Mouse (Mus musculus): ENCODE data around the gene Mrpl39. TPM values are rescaled to one million over a fixed set of nuclear protein-coding genes. Genes with fewer than 3 reads are reported as not detected.

Gene Mrpl39
- total and polyA plus RNA-seq, 2 experiments from 2014 or later, result 34.3 to 43.2 TPM

DNA sequence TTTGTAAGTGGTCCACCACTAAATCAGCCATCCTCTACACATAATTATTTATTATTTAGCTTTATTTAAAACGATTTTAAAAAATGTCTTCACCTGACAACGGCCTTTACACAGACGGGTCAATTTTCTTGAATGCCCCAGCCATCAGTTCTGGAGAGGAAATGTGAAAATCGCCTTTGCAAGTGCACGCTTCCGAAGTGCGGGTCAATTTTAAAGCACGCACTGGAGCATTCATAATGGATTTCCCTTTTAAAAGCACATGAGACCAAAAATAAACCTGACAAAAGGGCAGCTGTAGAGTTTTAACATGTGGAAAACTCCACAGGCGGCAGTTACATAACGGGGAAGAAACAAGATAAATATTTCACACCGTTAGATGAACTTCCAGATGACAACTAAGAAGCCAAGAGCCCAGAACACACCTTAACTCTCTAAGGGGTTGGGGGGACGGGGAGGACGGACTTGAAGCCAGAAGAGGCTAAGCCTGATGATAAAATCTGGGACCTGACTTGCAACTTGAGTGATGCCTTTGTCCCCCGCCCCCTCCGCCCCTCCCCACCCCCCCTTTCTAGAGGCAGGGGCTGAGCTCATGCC lies 37.8 kb upstream of the Mrpl39 start:
- peak overlapping the region; percentile 98 for H3K4me2 ChIP-seq (ENCODE audit: low read depth, low read length, poor library complexity, severe bottlenecking)
- no peaks in the 10 kb centered on the region for H3K9me3 ChIP-seq (ENCODE audit: low read length)
- H3K36me3 ChIP-seq (ENCODE audit: insufficient read depth, low read length), result no peaks in the 10 kb centered on the region
- ATAC-seq (ENCODE audit: low FRiP score), result peak; percentile 5; the same call in 1 of the 2 replicates
- H3K4me3 ChIP-seq (ENCODE audit: low read depth, low read length), result peak overlapping the region; percentile 57
- 0 out of 2 replicates have a peak, but pooled peaks cover 4% of the 10 kb centered on the region for H3K4me1 ChIP-seq (ENCODE audit: insufficient read depth, low read length)
- DNase-seq (ENCODE audit: low spot score), result no peak
- peak overlapping the region; percentile 38; the same call in 1 of the 2 replicates for H3K27ac ChIP-seq (ENCODE audit: low read depth, low read length)
- TF ChIP-seq CTCF (IDR thresholded peaks at IDR 0.05), result no peak
- no peaks in the 10 kb centered on the region for H3K27me3 ChIP-seq (ENCODE audit: insufficient read depth, low read length)
- WGBS, result under 1% methylated on average over 14 of the region's 15 CpGs
- H3K9ac ChIP-seq (replicated peaks; ENCODE audit: low read length, poor library complexity, severe bottlenecking), result peak overlapping the region; percentile 63; the same call in 1 of the 2 replicates

DNA sequence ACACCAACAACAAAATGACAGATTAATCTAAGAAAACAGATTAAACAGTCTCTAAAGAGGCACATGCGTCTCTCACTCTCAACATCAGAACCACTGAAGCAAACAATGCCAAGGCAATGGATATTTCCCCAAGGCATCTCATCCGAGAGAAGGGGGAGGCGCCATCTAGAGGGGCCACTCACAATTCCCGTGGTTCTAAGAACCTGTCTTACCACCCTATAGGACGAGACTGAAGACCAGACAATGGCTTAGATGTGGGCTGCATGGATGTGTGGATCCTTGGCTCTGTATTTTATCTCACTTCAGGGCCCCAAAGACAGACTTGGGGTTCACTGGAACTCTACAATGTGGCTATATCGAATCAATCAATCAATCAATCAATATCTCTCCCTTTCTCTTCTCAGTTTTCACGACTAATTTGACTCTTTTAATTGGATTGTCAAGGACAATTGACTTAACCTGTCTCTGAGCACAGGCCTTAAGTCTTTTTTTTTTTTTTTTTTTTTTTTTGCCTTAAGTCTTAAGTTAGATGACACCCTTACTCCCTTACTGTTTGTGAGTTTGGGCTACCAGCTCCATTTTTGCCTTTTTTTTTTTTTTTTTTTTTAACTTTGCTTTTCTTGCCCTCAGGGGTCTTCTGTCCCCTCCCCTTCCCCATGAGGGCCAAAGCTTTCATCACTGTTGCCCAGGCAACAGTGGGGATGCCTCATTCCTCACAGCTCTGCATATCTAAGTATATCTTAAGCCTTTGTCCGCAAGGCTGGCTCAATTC lies 37.1 kb upstream of the Mrpl39 start:
- no peak overlapping the region for H3K27ac ChIP-seq (ENCODE audit: low read depth, low read length)
- no peaks in the 10 kb centered on the region for H3K36me3 ChIP-seq (ENCODE audit: insufficient read depth, low read length)
- DNase-seq (ENCODE audit: low spot score), result peak; percentile 43
- ATAC-seq (ENCODE audit: low FRiP score), result no peak
- H3K27me3 ChIP-seq (ENCODE audit: insufficient read depth, low read length), result no peaks in the 10 kb centered on the region
- peak overlapping the region; percentile 57; the same call in 1 of the 2 replicates for H3K4me3 ChIP-seq (ENCODE audit: low read depth, low read length)
- 0 out of 2 replicates have a peak, but pooled peaks cover 4% of the 10 kb centered on the region for H3K4me1 ChIP-seq (ENCODE audit: insufficient read depth, low read length)
- no peak overlapping the region for H3K9ac ChIP-seq (replicated peaks; ENCODE audit: low read length, poor library complexity, severe bottlenecking)
- 13% methylated on average over 8 of the region's 8 CpGs for whole genome bisulfite sequencing
- H3K4me2 ChIP-seq (ENCODE audit: low read depth, low read length, poor library complexity, severe bottlenecking), result peak overlapping the region; percentile 98
- H3K9me3 ChIP-seq (ENCODE audit: low read length), result no peaks in the 10 kb centered on the region
- TF ChIP-seq CTCF (IDR thresholded peaks at IDR 0.05), result no peak

DNA sequence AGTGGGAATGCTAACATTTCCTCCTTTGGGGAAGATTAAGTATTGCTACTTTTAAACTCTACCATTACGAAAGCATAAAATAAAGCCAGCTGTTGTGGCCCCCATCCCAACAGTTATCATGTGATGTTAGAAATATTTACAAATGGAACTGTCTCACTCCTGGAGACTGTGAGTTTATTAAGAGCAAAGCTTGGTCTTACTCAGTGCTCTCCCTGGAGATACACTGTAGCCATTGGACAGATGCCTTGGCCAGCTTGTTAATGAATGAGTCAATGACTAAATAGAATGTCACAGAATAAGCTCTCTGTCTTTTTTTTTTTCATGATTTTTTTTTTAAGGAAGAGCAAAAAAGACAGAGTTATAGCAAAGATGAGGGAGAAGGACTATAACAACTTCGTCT lies 35.9 kb upstream of the Mrpl39 start:
- no peak overlapping the region for H3K4me3 ChIP-seq (ENCODE audit: low read depth, low read length)
- TF ChIP-seq CTCF (IDR thresholded peaks at IDR 0.05), result no peak
- 0 out of 2 replicates have a peak, but pooled peaks cover 4% of the 10 kb centered on the region for H3K4me1 ChIP-seq (ENCODE audit: insufficient read depth, low read length)
- no peak for DNase-seq (ENCODE audit: low spot score)
- no peak overlapping the region for H3K4me2 ChIP-seq (ENCODE audit: low read depth, low read length, poor library complexity, severe bottlenecking)
- H3K27ac ChIP-seq (ENCODE audit: low read depth, low read length), result no peak overlapping the region
- no peaks in the 10 kb centered on the region for H3K27me3 ChIP-seq (ENCODE audit: insufficient read depth, low read length)
- 92% methylated on average over 2 of the region's 2 CpGs for WGBS
- H3K9ac ChIP-seq (replicated peaks; ENCODE audit: low read length, poor library complexity, severe bottlenecking), result no peak overlapping the region
- no peaks in the 10 kb centered on the region for H3K9me3 ChIP-seq (ENCODE audit: low read length)
- ATAC-seq (ENCODE audit: low FRiP score), result no peak
- no peaks in the 10 kb centered on the region for H3K36me3 ChIP-seq (ENCODE audit: insufficient read depth, low read length)

DNA sequence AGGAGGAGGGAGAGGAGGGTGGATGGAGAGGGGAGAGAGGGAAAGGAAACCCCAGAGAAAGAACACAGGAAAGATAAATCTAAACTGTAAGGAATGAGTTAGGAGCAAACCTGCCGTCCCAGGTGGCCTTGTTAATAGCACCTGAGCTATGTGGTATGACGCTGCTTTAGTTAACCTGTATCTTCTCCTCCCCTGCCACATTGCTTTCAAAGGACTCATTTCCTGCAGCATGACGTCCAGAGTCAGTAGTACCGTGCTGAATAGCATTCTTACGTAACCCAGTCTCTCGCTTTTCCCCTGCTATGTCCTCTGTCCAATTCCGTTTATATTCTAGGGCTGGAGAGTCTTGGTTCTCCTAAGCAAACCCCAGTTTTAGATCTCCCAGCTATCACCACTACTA lies 35.3 kb upstream of the Mrpl39 start:
- Histone ChIP-seq H3K9me3 (ENCODE audit: low read length) (no peaks in the 10 kb centered on the region), H3K4me1 (ENCODE audit: insufficient read depth, low read length) (0 out of 2 replicates have a peak, but pooled peaks cover 4% of the 10 kb centered on the region), H3K4me2 (ENCODE audit: low read depth, low read length, poor library complexity, severe bottlenecking) (no peak overlapping the region), H3K36me3 (ENCODE audit: insufficient read depth, low read length) (no peaks in the 10 kb centered on the region), H3K9ac (replicated peaks; ENCODE audit: low read length, poor library complexity, severe bottlenecking) (no peak overlapping the region), H3K4me3 (ENCODE audit: low read depth, low read length) (no peak overlapping the region), H3K27me3 (ENCODE audit: insufficient read depth, low read length) (no peaks in the 10 kb centered on the region), H3K27ac (ENCODE audit: low read depth, low read length) (no peak overlapping the region)
- no peak for TF ChIP-seq CTCF (IDR thresholded peaks at IDR 0.05)
- WGBS, result 92% methylated on average over 7 of the region's 7 CpGs
- ATAC-seq (ENCODE audit: low FRiP score) (no peak), DNase-seq (ENCODE audit: low spot score) (no peak)

DNA sequence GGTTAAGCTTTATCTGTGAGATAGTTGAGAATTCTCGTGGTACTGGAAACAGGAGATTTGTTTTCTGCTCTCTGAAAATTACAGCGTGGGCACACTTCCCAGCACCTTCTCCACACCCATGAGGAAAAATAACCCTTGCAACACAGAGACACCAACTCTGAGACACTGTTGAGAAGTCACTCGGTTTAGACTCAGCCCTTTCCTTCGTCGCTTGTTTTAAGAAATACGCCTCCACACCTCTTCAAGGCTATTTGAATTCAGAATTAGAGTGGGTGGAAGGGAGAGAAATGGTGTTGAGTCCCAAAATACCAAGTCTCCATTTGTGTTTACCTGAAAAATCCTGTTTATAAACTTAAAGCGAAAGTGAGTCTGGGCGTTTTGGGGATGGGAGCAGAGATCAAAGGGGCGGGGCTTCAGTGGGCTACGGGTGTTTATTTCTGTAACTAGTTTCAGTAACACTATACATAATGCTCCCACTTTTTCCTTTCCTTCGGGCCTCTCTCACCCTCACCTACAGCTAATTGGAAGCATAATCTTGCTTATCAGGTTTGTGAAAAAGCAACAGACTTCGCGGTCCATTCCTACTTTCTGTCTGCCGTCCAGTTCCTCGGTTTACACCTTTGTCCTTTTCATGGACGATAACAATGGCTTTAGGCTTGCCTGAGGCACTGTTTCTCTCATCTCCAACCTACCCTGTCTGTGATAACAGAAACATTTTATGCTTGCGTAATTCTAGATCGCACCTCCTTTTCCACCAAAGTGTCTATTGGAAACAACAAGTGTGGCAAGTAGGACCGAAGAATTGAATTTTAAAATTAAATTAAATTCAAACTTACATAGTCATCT lies 34.3 kb upstream of the Mrpl39 start:
- Histone ChIP-seq H3K9ac (replicated peaks; ENCODE audit: low read length, poor library complexity, severe bottlenecking) (no peak overlapping the region), H3K4me1 (ENCODE audit: insufficient read depth, low read length) (0 out of 2 replicates have a peak, but pooled peaks cover 4% of the 10 kb centered on the region), H3K9me3 (ENCODE audit: low read length) (no peaks in the 10 kb centered on the region), H3K27me3 (ENCODE audit: insufficient read depth, low read length) (no peaks in the 10 kb centered on the region), H3K4me3 (ENCODE audit: low read depth, low read length) (no peak overlapping the region), H3K4me2 (ENCODE audit: low read depth, low read length, poor library complexity, severe bottlenecking) (no peak overlapping the region), H3K36me3 (ENCODE audit: insufficient read depth, low read length) (no peaks in the 10 kb centered on the region), H3K27ac (ENCODE audit: low read depth, low read length) (no peak overlapping the region)
- WGBS, result 84% methylated on average over 19 of the region's 19 CpGs
- DNase-seq (ENCODE audit: low spot score) (no peak), ATAC-seq (ENCODE audit: low FRiP score) (no peak)
- no peak for TF ChIP-seq CTCF (IDR thresholded peaks at IDR 0.05)

Data from midbrain, postnatal 0 days (tissue).